Mouse (Mus musculus) stomach, embryonic 14.5 days (tissue): ENCODE results near the gene Zfp462. TPM values are rescaled to one million over a fixed set of nuclear protein-coding genes. Genes with fewer than 3 reads are reported as not detected.

Experiments used
- ATAC-seq: fragments of 200-750 bp; cut with Nextera tagmentation; 2 replicates; pipeline ENCODE4 v1.8.0; 2017; ENCODE audit warnings: low read depth, moderate TSS enrichment; ENCODE audit not compliant: insufficient number of reproducible peaks, insufficient read depth, low FRiP score
- H3K27ac ChIP-seq: fragments of 300-500 bp; sonication (generic); 2 replicates; pipeline ENCODE4 v1.5.1; 2014; ENCODE audit warnings: mild to moderate bottlenecking, low read length, moderate library complexity, mixed read lengths
- H3K27me3 ChIP-seq: fragments of 300-500 bp; sonication (generic); 2 replicates; pipeline ENCODE4 v1.6.1; 2014; ENCODE audit warnings: low read length, control low read depth, mixed read lengths; ENCODE audit not compliant: control insufficient read depth, insufficient read depth
- H3K36me3 ChIP-seq: fragments of 300-500 bp; sonication (generic); 2 replicates; pipeline ENCODE4 v1.6.1; 2014; ENCODE audit warnings: mild to moderate bottlenecking, control low read depth, low read length, moderate library complexity, mixed read lengths; ENCODE audit not compliant: control insufficient read depth, insufficient read depth
- H3K4me1 ChIP-seq: fragments of 300-500 bp; sonication (generic); 2 replicates; pipeline ENCODE4 v1.6.1; 2014; ENCODE audit warnings: low read length, control low read depth, mixed read lengths; ENCODE audit not compliant: control insufficient read depth, insufficient read depth
- H3K4me2 ChIP-seq: fragments of 300-500 bp; sonication (generic); replicated peaks from 2 replicates; pipeline ENCODE4 v1.6.1; 2014; ENCODE audit warnings: low read depth, low read length, control low read depth
- H3K4me3 ChIP-seq: fragments of 300-500 bp; sonication (generic); 2 replicates; pipeline ENCODE4 v1.5.1; 2014; ENCODE audit warnings: low read depth, low read length, control low read depth
- H3K9ac ChIP-seq: fragments of 300-500 bp; sonication (generic); replicated peaks from 2 replicates; pipeline ENCODE4 v1.6.1; 2014; ENCODE audit warnings: low read depth, mild to moderate bottlenecking, control low read depth, low read length, moderate library complexity, mixed read lengths
- H3K9me3 ChIP-seq: fragments of 300-500 bp; sonication (generic); 2 replicates; pipeline ENCODE4 v1.6.1; 2016; ENCODE audit warnings: low read depth, low read length, control low read depth; ENCODE audit not compliant: control insufficient read depth
- WGBS: fragments of 180-500 bp; shearing (Covaris S2); extraction: QIAGEN DNeasy Blood & Tissue Kit; methylation state at CpG from one replicate; pipeline ENCODE4 v1.1.7; 2014; 5-methylcytosine and 5-hydroxymethylcytosine counted together
- polyA plus RNA-seq: library from polyadenylated mRNA; unstranded; fragments of >200 nt; fragmentation: Nextera tagmentation; extraction: Ambion mirVana; gene quantifications from 2 replicates; pipeline ENCODE4 v1.2.1, GENCODE M21; 2014

Zfp462 gene
- polyA plus RNA-seq, 1 experiment from 2014 or later: 6.9 TPM

DNA sequence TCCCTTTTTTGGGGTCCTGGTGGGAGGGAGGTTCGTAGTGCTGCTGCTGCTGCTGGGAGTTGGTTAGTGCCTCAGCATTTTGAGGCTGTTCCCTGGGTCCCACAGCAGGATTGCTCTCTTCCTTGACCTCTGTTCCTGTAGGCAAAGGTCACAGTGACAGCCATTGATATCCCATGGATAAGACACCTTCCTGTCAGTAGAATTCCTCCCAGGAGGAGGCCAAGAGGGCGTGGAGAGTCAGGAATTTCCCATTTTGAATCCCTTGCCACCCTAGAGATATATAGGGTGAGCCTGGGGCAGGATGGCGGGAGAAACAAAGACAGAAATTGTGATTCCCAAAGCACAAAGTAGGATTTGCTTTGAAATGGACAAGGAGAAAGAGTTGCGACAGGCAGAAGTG lies 106.5 kb downstream of the Zfp462 start:
- Histone ChIP-seq H3K27ac (no peak overlapping the region), H3K27me3 (no peaks in the 10 kb centered on the region), H3K9ac (no peak overlapping the region), H3K4me2 (no peak overlapping the region), H3K4me3 (no peak overlapping the region), H3K4me1 (0 out of 2 replicates have a peak, but pooled peaks cover 3% of the 10 kb centered on the region), H3K36me3 (peaks cover 40% of the 10 kb centered on the region), H3K9me3 (no peaks in the 10 kb centered on the region)
- no peak for ATAC-seq
- WGBS: 92% methylated on average over 4 of the region's 4 CpGs

DNA sequence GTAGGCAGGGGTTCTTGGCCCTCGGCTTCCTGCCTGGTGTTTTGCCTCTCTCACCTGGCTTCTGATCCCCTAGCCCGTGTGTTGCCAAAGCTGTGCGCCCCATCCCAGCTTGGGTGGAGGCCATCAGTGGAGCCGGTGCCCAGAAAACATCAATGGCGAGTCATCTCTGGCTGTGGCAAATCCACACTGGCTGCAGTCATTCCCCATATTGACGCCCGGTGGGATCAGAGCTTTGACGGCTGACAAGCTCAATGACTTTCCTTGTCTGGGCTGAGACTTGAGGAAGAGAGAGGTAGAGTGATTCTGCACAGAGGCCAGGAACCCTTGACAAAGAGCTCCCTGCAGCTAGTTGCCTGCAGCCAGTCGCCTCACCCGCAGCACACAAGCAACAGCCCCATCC lies 107.8 kb downstream of the Zfp462 start:
- ATAC-seq: no peak
- 94% methylated on average over 10 of the region's 10 CpGs for WGBS

DNA sequence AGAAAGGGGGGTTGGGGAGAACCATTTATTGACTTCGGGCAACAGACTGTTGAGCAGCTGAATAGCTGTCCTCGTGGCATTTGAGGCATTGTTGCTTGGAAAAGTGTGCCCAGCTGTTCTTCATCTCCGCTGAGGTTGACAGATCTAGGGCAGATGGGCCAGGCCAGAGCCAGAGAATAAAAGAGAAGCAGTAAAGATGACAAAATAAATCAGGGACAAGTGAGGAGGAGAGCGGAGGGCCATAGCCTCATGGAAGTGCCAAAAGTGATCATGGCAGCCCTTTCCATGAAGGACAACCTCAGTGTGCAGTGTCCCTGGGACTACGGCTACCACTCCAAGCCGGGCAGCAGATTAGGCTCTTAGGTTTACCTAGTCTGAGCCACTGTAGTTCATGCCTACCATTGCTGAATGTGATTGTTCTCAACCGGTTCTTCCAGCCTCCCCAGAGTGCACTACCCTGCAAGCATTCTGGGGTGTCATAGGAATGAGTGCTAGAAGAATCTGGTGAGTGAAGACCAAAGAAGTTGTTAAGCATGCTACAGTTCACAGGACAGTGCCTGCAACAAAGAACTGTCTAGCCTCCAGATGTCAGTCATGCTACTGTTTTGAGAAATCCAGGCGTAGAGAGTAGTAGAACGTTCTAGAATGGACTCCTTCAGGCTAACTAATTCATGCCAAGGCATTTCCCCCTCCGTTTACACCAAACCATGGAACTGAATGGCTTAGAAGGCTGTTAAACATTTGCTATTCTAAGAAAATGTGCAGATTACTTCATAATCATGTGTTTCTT lies 113.0 kb downstream of the Zfp462 start:
- Histone ChIP-seq H3K9me3 (no peaks in the 10 kb centered on the region), H3K4me3 (no peak overlapping the region), H3K27me3 (no peaks in the 10 kb centered on the region), H3K27ac (peak overlapping the region; percentile 41; the same call in 1 of the 2 replicates), H3K36me3 (peaks cover 26% of the 10 kb centered on the region), H3K9ac (no peak overlapping the region), H3K4me2 (no peak overlapping the region), H3K4me1 (0 out of 2 replicates have a peak, but pooled peaks cover 3% of the 10 kb centered on the region)
- no peak for ATAC-seq
- 71% methylated on average over 10 of the region's 10 CpGs for WGBS

More for the DNA sequence above, 107.8 kb downstream of the Zfp462 start:
- Histone ChIP-seq H3K4me3 (no peak overlapping the region), H3K4me2 (no peak overlapping the region), H3K4me1 (0 out of 2 replicates have a peak, but pooled peaks cover 3% of the 10 kb centered on the region), H3K9ac (no peak overlapping the region), H3K9me3 (no peaks in the 10 kb centered on the region), H3K27me3 (no peaks in the 10 kb centered on the region), H3K27ac (no peak overlapping the region), H3K36me3 (peaks cover 42% of the 10 kb centered on the region)

DNA sequence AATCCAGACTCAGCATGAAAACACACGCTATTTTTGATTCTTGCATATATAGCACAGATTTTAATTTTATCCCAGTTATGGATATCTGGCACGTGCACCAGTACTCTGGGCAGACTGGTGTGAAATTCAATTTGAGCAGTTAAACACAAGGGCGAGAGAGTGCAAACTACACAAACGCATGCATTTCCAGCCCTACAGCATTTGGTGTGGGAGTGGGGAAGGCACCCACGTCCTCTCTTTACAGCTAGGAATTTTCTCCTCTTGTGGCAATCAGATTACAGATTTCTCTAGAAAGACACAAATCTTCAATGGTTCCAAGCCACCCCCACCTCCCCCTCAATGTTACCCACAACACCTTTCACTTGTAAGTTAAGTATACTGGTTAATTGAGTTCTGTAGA lies 114.1 kb downstream of the Zfp462 start:
- WGBS: 74% methylated on average over 5 of the region's 5 CpGs
- Histone ChIP-seq H3K4me2 (no peak overlapping the region), H3K36me3 (peaks cover 22% of the 10 kb centered on the region), H3K4me1 (0 out of 2 replicates have a peak, but pooled peaks cover 3% of the 10 kb centered on the region), H3K27ac (no peak overlapping the region), H3K9me3 (no peaks in the 10 kb centered on the region), H3K9ac (no peak overlapping the region), H3K27me3 (no peaks in the 10 kb centered on the region), H3K4me3 (no peak overlapping the region)
- ATAC-seq: no peak

DNA sequence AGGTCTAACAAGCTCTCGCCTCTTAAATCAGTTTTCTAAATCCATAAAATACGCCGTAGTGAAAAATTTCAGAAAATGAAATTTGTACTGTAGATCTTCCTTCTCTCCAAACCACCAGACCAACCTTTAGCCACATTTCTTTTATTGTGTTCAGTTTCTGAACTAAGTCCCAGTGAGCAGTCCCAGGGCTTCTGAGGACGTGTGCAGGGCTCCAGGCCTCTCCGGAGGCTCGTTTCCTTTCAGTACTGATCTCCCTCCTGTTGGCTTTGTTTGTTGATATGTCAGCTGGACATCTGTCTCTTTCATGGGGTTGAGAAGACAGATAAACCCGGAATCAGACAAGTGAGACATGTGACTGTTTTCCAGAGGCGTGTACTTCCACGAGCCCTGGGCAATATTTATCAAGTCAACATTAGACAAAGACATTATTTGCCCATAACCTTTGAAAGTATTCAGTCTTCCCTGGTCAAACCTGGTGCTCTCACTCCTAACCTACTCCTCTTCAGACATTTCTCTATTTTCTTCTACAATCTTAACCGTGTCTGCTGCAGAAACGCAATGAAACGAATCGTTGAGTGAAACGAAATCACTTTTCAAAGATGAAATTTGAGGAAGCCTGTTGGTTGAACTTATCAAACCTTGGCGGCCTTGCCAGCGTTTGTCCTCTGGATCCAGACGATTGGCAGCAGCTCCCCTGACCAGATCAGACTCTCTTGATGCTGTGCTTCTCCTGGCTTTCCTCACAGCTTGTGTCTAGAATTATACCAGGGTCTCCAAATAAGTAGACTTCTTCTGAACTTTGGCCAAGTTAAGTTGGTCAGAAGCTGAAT lies 121.7 kb downstream of the Zfp462 start:
- H3K36me3 ChIP-seq: peaks cover 17% of the 10 kb centered on the region; the same call in 1 of the 2 replicates
- H3K4me2 ChIP-seq: no peak overlapping the region
- 59% methylated on average over 17 of the region's 17 CpGs for WGBS
- no peak for ATAC-seq
- no peak overlapping the region for H3K27ac ChIP-seq
- no peaks in the 10 kb centered on the region for H3K9me3 ChIP-seq
- no peak overlapping the region for H3K9ac ChIP-seq
- H3K27me3 ChIP-seq: no peaks in the 10 kb centered on the region
- no peak overlapping the region for H3K4me3 ChIP-seq
- no peaks in the 10 kb centered on the region for H3K4me1 ChIP-seq

DNA sequence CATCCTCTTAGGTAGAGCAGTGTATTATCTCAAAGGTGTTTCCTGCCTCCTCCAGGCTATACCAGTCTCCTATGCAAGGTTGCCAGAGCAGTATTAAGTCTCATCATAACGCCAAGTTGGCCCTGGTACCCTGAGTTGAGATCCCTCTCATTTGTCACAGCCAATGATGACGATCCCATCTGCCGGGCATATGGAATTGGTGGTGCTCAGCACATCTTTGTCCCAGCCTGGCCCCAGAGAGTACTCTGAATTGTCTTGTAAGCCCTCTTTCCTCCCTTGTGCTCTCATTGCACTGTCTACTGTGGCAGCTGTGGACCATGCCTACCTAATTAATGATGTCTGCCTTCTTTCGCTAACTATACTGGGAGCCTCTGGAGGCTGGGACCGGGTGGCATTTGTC lies 126.7 kb downstream of the Zfp462 start:
- Histone ChIP-seq H3K9me3 (no peaks in the 10 kb centered on the region), H3K4me2 (no peak overlapping the region), H3K27me3 (no peaks in the 10 kb centered on the region), H3K4me1 (no peaks in the 10 kb centered on the region), H3K27ac (no peak overlapping the region), H3K9ac (no peak overlapping the region), H3K36me3 (peaks cover 22% of the 10 kb centered on the region), H3K4me3 (no peak overlapping the region)
- ATAC-seq: no peak
- WGBS: 91% methylated on average over 5 of the region's 5 CpGs

DNA sequence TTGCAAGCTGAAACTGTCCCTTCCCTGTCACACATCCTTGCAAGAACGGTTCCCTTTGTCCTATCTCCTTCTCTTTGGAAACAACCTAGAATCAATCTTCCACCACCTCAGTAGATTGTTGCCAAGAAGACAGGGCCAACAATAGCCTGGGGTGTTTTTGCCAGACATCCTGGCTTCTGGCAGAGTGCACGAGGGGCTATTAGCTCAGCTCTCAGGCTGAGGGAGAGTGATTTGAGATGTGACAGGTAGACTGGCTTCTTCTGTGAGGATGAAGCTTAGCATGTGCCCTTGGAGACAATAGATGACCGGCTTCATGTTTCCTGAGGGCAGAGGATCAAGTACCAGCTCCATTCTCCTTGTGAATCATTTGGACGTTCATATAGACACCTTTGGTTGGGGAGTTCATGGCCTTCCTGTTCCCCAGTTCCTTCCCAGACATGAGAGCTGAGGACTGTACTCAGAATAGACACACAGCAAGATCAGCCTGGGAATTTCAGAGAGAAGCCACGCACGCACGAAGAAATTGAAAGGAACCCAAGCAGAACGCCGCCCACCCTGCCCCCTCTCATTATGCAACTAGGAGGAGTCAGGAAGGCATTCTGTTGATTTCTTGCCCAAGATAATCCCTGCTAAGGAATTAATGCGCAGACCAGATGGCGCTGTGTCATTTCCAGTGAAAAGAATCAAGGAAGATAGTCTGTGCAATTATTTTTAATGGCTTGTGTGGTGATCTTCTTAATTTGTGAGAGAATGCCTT lies 132.5 kb downstream of the Zfp462 start:
- Histone ChIP-seq H3K4me2 (no peak overlapping the region), H3K27ac (no peak overlapping the region), H3K4me1 (peaks cover 2% of the 10 kb centered on the region; the same call in 1 of the 2 replicates), H3K36me3 (peaks cover 27% of the 10 kb centered on the region), H3K27me3 (no peaks in the 10 kb centered on the region), H3K4me3 (no peak overlapping the region), H3K9ac (no peak overlapping the region), H3K9me3 (no peaks in the 10 kb centered on the region)
- ATAC-seq: no peak
- WGBS: 72% methylated on average over 11 of the region's 11 CpGs
